Mouse (Mus musculus): ENCODE measurements at regions not wholly inside any gene's neighbourhood (a gene's known extent, or its start where the extent isn't known, plus 50 kb on each side); places are given as distances from the start of the nearest gene placed in this dataset.

DNA sequence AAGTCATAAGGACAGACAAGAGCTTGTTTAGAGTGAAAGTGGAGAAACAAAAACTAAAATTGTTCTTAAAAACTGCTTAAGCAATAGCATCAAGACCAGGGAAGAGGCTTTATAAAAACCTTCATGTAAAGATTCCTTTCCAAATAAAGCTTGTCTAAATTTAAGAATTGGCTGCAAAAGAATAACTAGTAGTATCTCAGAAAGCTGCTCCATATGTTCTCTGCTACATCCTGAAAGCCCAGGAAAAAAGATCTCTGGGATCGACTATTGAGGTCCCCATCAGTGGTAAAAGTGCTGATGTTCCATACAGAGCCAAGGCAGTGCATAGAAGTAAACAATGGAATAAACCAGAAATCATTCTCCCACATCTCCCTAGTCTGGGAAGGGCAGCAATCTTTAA, 281.2 kb upstream of the Cypt12 start:
- DNase-seq (ENCODE audit: low read depth, low spot score), result no peak

- DNase-seq (ENCODE audit: low read depth, low spot score), result no peak
Observed at GRCm38 (mm10) chr3:17668839-17669238, 279.4 kb upstream of the Cypt12 start.

Data from R1 (cell line).